Mouse (Mus musculus) midbrain, embryonic 13.5 days (tissue): ENCODE measurements around the gene Ascl5. TPM values are rescaled to one million over a fixed set of nuclear protein-coding genes. Genes with fewer than 3 reads are reported as not detected.

Source experiments
- ATAC-seq: fragments of 200-750 bp; cut with Nextera tagmentation; 2 replicates; pipeline ENCODE4 v1.8.0; 2017; ENCODE audit warnings: mild to moderate bottlenecking, moderate TSS enrichment, moderate library complexity
- H3K27ac ChIP-seq: fragments of 300-500 bp; sonication (generic); 2 replicates; pipeline ENCODE4 v1.5.1; 2015; ENCODE audit warnings: inconsistent platforms, mild to moderate bottlenecking, moderate library complexity
- H3K27me3 ChIP-seq: fragments of 300-500 bp; sonication (generic); 2 replicates; pipeline ENCODE4 v1.6.1; 2015; ENCODE audit warnings: mild to moderate bottlenecking, inconsistent platforms
- H3K36me3 ChIP-seq: fragments of 300-500 bp; sonication (generic); 2 replicates; pipeline ENCODE4 v1.6.1; 2015; ENCODE audit warnings: mild to moderate bottlenecking, inconsistent platforms
- H3K4me1 ChIP-seq: fragments of 300-500 bp; sonication (generic); replicated peaks from 2 replicates; pipeline ENCODE4 v1.6.1; 2015; ENCODE audit warnings: inconsistent platforms
- H3K4me2 ChIP-seq: fragments of 300-500 bp; sonication (generic); replicated peaks from 2 replicates; pipeline ENCODE4 v1.6.1; 2015; ENCODE audit warnings: moderate library complexity, mild to moderate bottlenecking, inconsistent platforms
- H3K4me3 ChIP-seq: fragments of 300-500 bp; sonication (generic); replicated peaks from 2 replicates; pipeline ENCODE4 v1.5.1; 2015; ENCODE audit warnings: mild to moderate bottlenecking, inconsistent platforms
- H3K9ac ChIP-seq: fragments of 300-500 bp; sonication (generic); replicated peaks from 2 replicates; pipeline ENCODE4 v1.6.1; 2015; ENCODE audit warnings: mild to moderate bottlenecking, inconsistent platforms
- H3K9me3 ChIP-seq: fragments of 300-500 bp; sonication (generic); 2 replicates; pipeline ENCODE4 v1.6.1; 2016; ENCODE audit warnings: mild to moderate bottlenecking, inconsistent platforms
- WGBS: fragments of 180-500 bp; shearing (Covaris S2); methylation state at CpG from one replicate; pipeline ENCODE4 v1.1.7; 2015; 5-methylcytosine and 5-hydroxymethylcytosine counted together
- polyA plus RNA-seq: library from polyadenylated mRNA; unstranded; fragments of >200 nt; fragmentation: Nextera tagmentation; extraction: Ambion mirVana; gene quantifications from 2 replicates; pipeline ENCODE4 v1.2.1, GENCODE M21; 2015

The Ascl5 gene
- not detected in 2 replicates for polyA plus RNA-seq

DNA sequence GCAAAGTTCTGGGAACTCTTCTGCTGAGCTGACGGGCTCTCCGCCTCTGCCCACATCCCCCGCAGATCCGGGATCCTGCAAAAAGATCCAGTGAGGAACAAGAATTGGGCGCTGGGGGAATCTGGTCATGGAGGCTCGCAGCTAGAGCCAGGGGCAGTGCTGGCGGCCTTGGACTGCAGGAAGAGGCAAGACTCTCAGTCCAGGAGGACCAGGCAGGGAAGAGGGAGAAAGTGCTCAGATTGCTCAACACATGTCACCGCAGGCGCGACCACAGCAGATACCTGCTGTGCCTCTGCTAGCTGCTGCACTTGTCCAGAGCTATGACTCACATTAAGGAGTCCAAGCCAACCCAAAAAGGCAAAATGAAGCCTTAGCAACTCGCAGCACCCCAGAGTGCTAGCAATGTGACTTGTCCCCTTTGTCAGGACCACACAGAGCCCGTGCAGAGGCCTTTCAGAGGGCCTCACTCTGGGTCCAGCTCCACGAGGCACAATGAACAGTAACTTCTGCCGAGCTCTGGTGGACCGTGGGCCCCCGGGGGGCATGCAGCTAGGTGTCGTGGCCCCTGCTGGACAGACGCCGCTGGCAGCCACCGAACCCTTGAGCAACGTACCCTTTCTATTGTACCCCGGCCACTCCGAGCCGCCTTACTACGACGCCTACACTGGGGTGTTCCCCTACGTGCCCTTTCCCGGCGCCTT is at the start of gene Ascl5:
Gene Ascl5 (plus strand): TSS at position 493 of the 701 bp plus-strand sequence.
- H3K4me1 ChIP-seq = peaks cover 18% of the 10 kb centered on the region
- no peak within 1 kb of the TSS for H3K27ac ChIP-seq
- H3K4me2 ChIP-seq = peak within 1 kb of the TSS; percentile 61
- no peaks in the 10 kb centered on the region for H3K9me3 ChIP-seq
- WGBS = 22% methylated on average over 29 of the region's 29 CpGs
- H3K9ac ChIP-seq = peak within 1 kb of the TSS; percentile 61
- no peaks in the 10 kb centered on the region for H3K36me3 ChIP-seq
- peak; percentile 49 for ATAC-seq
- H3K4me3 ChIP-seq = peak within 1 kb of the TSS; percentile 41
- peaks cover 54% of the 10 kb centered on the region for H3K27me3 ChIP-seq

GRCm38 (mm10) chr1:136001438-136001837 is 49.2 kb upstream of the Ascl5 start:
- H3K27me3 ChIP-seq = peaks cover 2% of the 10 kb centered on the region
- H3K9me3 ChIP-seq = no peaks in the 10 kb centered on the region
- no peak for ATAC-seq
- H3K36me3 ChIP-seq = no peaks in the 10 kb centered on the region
- no peak overlapping the region for H3K9ac ChIP-seq
- H3K27ac ChIP-seq = no peak overlapping the region
- H3K4me1 ChIP-seq = no peaks in the 10 kb centered on the region
- H3K4me3 ChIP-seq = no peak overlapping the region
- H3K4me2 ChIP-seq = no peak overlapping the region
- WGBS = 96% methylated on average over 2 of the region's 2 CpGs

GRCm38 (mm10) chr1:136006292-136006748 is 44.3 kb upstream of the Ascl5 start, which contains the start of gene Igfn1:
Gene Igfn1, minus strand, starts transcription at chr1:136006342.
- Histone ChIP-seq H3K9ac (no peak within 1 kb of the TSS), H3K4me2 (peak within 1 kb of the TSS; percentile 61)

DNA sequence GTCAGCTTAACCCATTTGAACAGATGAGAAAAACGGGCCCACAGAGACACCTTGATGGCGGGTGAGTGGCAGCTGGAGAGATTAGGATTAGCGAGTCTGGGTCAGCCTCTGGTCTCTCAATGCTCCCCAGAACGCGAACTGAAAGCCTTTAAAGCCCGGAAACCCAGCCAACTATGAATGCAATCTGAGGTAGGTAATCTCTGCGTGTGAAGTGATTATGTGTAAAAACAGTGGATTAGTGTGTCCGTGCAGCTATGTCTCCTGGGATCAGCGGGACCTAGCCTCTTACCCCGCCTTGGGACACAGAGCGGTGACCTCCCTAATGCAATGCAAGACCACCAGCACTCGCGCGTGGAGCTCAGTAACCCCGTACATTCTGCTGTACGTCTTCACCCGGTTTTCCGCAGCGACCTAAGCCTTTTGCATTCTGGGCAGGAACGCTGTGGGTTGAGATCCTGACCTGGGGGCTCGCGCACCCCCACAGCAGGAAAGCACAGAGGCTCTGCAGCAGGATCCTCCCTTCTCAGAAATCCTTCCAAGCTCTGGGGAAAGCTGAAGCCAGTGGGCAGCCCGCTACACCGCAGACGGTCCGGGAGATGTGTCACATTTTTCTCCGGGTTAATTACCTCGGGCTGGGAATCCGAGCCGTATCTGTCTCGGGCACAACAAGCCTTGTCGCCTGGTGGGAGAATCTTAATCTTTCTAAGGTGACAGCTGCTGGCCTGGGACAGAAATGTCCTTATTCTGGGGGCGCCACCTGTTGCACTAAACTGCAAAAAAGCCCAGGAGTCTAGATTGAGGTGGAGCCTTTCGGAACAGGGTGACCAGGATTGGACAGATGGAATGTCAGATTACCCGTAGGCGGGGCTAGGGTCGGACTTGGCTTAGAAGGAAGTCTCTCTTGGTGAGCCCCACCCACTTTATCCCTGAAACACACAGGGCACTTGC is 43.1 kb upstream of the Ascl5 start, which contains the start of gene Tmem9:
Gene Tmem9 (plus strand): TSS at position 940 of the 948 bp plus-strand sequence.
- no peaks in the 10 kb centered on the region for H3K36me3 ChIP-seq
- under 1% methylated on average over 37 of the region's 37 CpGs for WGBS
- H3K4me1 ChIP-seq = peaks cover 12% of the 10 kb centered on the region
- peak within 1 kb of the TSS; percentile 37; the same call in 1 of the 2 replicates for H3K9ac ChIP-seq
- H3K27ac ChIP-seq = no peak within 1 kb of the TSS
- peaks cover 28% of the 10 kb centered on the region for H3K27me3 ChIP-seq
- peak within 1 kb of the TSS; percentile 38 for H3K4me3 ChIP-seq
- peak; percentile 84 for ATAC-seq
- H3K4me2 ChIP-seq = peak within 1 kb of the TSS; percentile 61
- no peaks in the 10 kb centered on the region for H3K9me3 ChIP-seq

More at GRCm38 (mm10) chr1:136006292-136006748, 44.3 kb upstream of the Ascl5 start, which contains the start of gene Igfn1:
- peaks cover 28% of the 10 kb centered on the region for H3K27me3 ChIP-seq
- peak within 1 kb of the TSS; percentile 38 for H3K4me3 ChIP-seq
- ATAC-seq = no peak
- no peaks in the 10 kb centered on the region for H3K36me3 ChIP-seq
- peaks cover 12% of the 10 kb centered on the region for H3K4me1 ChIP-seq
- 86% methylated on average over 3 of the region's 3 CpGs for WGBS
- H3K27ac ChIP-seq = no peak within 1 kb of the TSS
- no peaks in the 10 kb centered on the region for H3K9me3 ChIP-seq

- Histone ChIP-seq H3K27me3 (peaks cover 28% of the 10 kb centered on the region), H3K4me1 (peaks cover 12% of the 10 kb centered on the region), H3K4me3 (peak overlapping the region; percentile 38), H3K4me2 (peak overlapping the region; percentile 61), H3K27ac (no peak overlapping the region), H3K9ac (no peak overlapping the region), H3K36me3 (no peaks in the 10 kb centered on the region), H3K9me3 (no peaks in the 10 kb centered on the region)
- 0 out of 2 replicates have a peak, but pooled peaks have one; percentile 24 for ATAC-seq
- 25% methylated on average over 8 of the region's 8 CpGs for WGBS
Observed at GRCm38 (mm10) chr1:136008159-136008533, 42.5 kb upstream of the Ascl5 start.

DNA sequence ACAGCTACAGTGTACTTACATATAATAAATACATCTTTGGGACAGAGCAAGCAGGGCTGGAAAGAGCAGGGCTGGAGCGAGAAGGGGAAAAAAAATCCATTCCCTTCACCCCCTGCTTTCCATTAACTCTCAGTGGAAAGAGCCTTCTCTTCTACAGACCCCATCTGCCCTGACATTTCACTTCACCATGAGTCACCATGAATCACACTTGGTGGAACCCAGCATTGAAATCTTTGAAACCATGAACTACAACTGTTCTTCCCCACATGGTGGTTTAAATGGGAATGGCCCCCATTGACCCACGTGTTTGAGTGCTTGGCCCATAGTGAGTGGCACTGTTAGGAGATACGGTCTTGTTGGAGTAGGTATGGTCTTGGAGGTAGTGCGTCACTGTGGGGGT is 40.4 kb upstream of the Ascl5 start:
- no peak overlapping the region for H3K27ac ChIP-seq
- H3K4me3 ChIP-seq = no peak overlapping the region
- H3K4me1 ChIP-seq = peaks cover 12% of the 10 kb centered on the region
- H3K4me2 ChIP-seq = no peak overlapping the region
- H3K9me3 ChIP-seq = no peaks in the 10 kb centered on the region
- peaks cover 28% of the 10 kb centered on the region for H3K27me3 ChIP-seq
- no peak overlapping the region for H3K9ac ChIP-seq
- no peak for ATAC-seq
- 82% methylated on average over 4 of the region's 4 CpGs for WGBS
- H3K36me3 ChIP-seq = no peaks in the 10 kb centered on the region

- H3K27me3 ChIP-seq = peaks cover 11% of the 10 kb centered on the region
- no peaks in the 10 kb centered on the region for H3K9me3 ChIP-seq
- 89% methylated on average over 4 of the region's 4 CpGs for WGBS
- peaks cover 7% of the 10 kb centered on the region for H3K4me1 ChIP-seq
- H3K9ac ChIP-seq = no peak overlapping the region
- no peak overlapping the region for H3K4me2 ChIP-seq
- no peak for ATAC-seq
- no peaks in the 10 kb centered on the region for H3K36me3 ChIP-seq
- no peak overlapping the region for H3K27ac ChIP-seq
- H3K4me3 ChIP-seq = no peak overlapping the region
Observed at GRCm38 (mm10) chr1:136013513-136013912, 37.1 kb upstream of the Ascl5 start.

DNA sequence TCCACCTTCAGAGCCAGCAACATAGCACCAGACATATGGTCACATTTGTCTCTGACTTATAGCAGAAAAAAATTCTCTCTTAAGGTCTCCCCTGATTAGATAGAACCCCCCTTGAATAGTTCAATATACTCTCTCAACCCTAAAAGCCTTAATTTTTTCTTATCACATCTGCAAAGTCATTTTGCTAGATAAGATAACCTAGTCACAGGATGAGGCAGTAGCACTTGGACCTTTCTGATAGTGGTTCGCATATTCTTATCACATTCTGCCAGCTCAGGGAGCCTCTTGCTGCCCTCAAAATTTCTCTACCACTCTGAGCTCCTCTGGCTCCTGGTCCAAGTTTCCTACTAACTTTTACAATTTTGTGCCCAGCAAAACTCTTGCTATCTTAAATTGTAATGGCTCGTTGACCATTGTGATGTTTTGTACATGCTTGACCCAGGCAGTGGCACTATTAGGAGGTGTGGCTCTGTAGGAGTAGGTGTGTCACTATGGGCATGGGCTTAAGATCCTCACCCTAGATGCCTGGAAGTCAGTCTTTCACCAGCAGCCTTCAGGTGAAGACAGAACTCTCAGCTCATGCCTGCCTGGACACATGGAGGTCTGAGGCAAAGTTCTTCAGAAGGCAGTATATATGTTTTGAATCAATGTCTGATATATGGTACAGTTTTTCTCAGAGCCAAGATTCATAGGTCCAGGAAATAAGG is 35.7 kb upstream of the Ascl5 start:
- no peak overlapping the region for H3K27ac ChIP-seq

DNA sequence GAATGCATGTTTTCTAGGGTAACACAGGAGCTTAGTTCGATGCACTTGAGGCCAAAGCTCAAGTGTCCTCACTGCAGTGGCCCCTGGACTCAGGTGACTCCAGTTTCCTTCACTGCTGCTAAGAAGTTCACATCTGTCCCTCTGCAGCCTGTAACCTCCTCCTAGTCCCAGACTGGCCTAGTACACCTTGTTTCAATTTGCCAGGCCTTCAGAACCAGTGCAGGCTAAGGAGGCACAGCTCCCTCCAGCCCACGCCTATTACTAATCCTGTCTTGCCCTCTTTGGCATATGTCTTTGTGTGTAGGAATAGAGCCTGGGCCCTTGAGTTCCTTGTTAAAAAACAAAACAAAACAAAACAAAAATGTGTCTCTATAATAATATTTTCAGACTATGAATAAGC is 33.3 kb upstream of the Ascl5 start:
- Histone ChIP-seq H3K4me1 (peaks cover 20% of the 10 kb centered on the region), H3K27me3 (no peaks in the 10 kb centered on the region), H3K9ac (no peak overlapping the region), H3K9me3 (no peaks in the 10 kb centered on the region), H3K36me3 (peaks cover 20% of the 10 kb centered on the region), H3K4me2 (no peak overlapping the region), H3K27ac (peak overlapping the region; percentile 54; the same call in 1 of the 2 replicates), H3K4me3 (no peak overlapping the region)
- ATAC-seq = peak; percentile 61
- 73% methylated on average over 2 of the region's 2 CpGs for WGBS

More for the DNA sequence above, 35.7 kb upstream of the Ascl5 start:
- Histone ChIP-seq H3K4me1 (peaks cover 20% of the 10 kb centered on the region), H3K36me3 (no peaks in the 10 kb centered on the region), H3K9ac (no peak overlapping the region), H3K27me3 (0 out of 2 replicates have a peak, but pooled peaks cover 6% of the 10 kb centered on the region), H3K4me2 (no peak overlapping the region), H3K9me3 (no peaks in the 10 kb centered on the region), H3K4me3 (no peak overlapping the region)
- no peak for ATAC-seq
- WGBS = 86% methylated on average over 2 of the region's 2 CpGs

GRCm38 (mm10) chr1:136017907-136018313 is 32.7 kb upstream of the Ascl5 start:
- Histone ChIP-seq H3K9ac (peak overlapping the region; percentile 87), H3K4me3 (peak overlapping the region; percentile 64), H3K4me1 (peaks cover 20% of the 10 kb centered on the region), H3K36me3 (peaks cover 26% of the 10 kb centered on the region), H3K27me3 (no peaks in the 10 kb centered on the region), H3K9me3 (no peaks in the 10 kb centered on the region), H3K4me2 (peak overlapping the region; percentile 74), H3K27ac (peak overlapping the region; percentile 76)
- WGBS = under 1% methylated on average over 22 of the region's 22 CpGs
- ATAC-seq = peak; percentile 100
